Mouse (Mus musculus) brain, embryonic 14.5 days (tissue): ENCODE measurements at regions not wholly inside any gene's neighbourhood (a gene's known extent, or its start where the extent isn't known, plus 50 kb on each side); places are given as distances from the start of the nearest gene placed in this dataset.

ENCODE experiments used
- CTCF ChIP-seq: fragments of 200-500 bp; IDR thresholded peaks from 2 replicates; pipeline ENCODE4 v1.5.1; 2012; ENCODE audit warnings: inconsistent platforms, mild to moderate bottlenecking, moderate library complexity, borderline replicate concordance; ENCODE audit not compliant: insufficient read depth, insufficient read length; ENCODE audit errors: extremely low read depth
- POLR2A ChIP-seq: fragments of 200-500 bp; IDR thresholded peaks from 2 replicates; pipeline ENCODE4 v1.6.1; 2012; ENCODE audit warnings: mild to moderate bottlenecking, inconsistent platforms, borderline replicate concordance; ENCODE audit not compliant: poor library complexity, insufficient read depth, insufficient read length, severe bottlenecking; ENCODE audit errors: extremely low read depth

- TF ChIP-seq CTCF (no peak), POLR2A (no peak)
Measured at GRCm38 (mm10) chr6:140357901-140358300, 66.0 kb upstream of the Plekha5 start.
